Mouse (Mus musculus): ENCODE data around the gene Ighmbp2. TPM values are rescaled to one million over a fixed set of nuclear protein-coding genes. Genes with fewer than 3 reads are reported as not detected.
"Not testable (repeated sequence)": the region's sequence is repeated elsewhere in the genome, so short reads cannot be mapped to it uniquely, and the experiment has no call there.

The Ighmbp2 gene
- polyA plus RNA-seq, 1 experiment = 5.3 TPM

DNA sequence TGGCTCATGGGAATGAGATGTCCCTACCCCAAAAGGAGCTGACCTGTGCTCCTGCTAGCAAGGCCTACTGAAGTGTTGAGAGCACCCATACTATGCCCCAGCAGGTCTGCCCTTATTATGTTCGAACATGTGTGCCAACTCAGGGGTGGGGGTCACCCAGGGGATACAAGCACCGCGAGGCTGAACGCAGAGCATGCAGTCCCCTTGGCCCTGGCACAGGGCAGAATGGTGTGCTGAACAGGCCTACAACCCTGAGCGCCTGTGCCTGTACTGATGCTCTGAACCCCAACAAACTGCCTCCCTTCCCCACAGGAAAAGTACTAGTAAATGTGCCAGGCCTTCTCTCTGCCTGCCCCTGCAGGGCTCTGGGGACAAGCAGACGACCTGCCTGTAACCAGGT, 18.5 kb downstream of the Ighmbp2 start:
- Histone ChIP-seq H3ac (ENCODE audit: control insufficient read depth, insufficient read length, low read depth) (no peak overlapping the region), H3K79me2 (ENCODE audit: control insufficient read depth, insufficient read depth) (no peaks in the 10 kb centered on the region), H3K27me3 (ENCODE audit: control insufficient read depth, insufficient read depth, insufficient read length) (no peaks in the 10 kb centered on the region), H3K4me3 (ENCODE audit: insufficient read depth, poor library complexity, severe bottlenecking) (no peak overlapping the region), H3K79me3 (ENCODE audit: low read depth) (no peaks in the 10 kb centered on the region), H3K36me3 (ENCODE audit: control insufficient read depth, insufficient read depth) (peaks cover 34% of the 10 kb centered on the region)
- TF ChIP-seq FOSL1 (IDR thresholded peaks at IDR 0.05; ENCODE audit: insufficient read depth, low read length, poor library complexity, severe bottlenecking) (no peak), USF1 (IDR thresholded peaks at IDR 0.05; ENCODE audit: low read depth) (no peak), MAX (IDR thresholded peaks at IDR 0.05) (no peak), CTCF (IDR thresholded peaks at IDR 0.05; ENCODE audit: control insufficient read depth, insufficient read depth, insufficient read length) (no peak), MYOD1 (IDR thresholded peaks at IDR 0.05; ENCODE audit: control insufficient read depth, insufficient read length, low read depth) (no peak), CEBPB (IDR thresholded peaks at IDR 0.05; ENCODE audit: low read depth) (no peak), MYOG (IDR thresholded peaks at IDR 0.05; ENCODE audit: control insufficient read depth, extremely low read depth, insufficient read length) (no peak)

DNA sequence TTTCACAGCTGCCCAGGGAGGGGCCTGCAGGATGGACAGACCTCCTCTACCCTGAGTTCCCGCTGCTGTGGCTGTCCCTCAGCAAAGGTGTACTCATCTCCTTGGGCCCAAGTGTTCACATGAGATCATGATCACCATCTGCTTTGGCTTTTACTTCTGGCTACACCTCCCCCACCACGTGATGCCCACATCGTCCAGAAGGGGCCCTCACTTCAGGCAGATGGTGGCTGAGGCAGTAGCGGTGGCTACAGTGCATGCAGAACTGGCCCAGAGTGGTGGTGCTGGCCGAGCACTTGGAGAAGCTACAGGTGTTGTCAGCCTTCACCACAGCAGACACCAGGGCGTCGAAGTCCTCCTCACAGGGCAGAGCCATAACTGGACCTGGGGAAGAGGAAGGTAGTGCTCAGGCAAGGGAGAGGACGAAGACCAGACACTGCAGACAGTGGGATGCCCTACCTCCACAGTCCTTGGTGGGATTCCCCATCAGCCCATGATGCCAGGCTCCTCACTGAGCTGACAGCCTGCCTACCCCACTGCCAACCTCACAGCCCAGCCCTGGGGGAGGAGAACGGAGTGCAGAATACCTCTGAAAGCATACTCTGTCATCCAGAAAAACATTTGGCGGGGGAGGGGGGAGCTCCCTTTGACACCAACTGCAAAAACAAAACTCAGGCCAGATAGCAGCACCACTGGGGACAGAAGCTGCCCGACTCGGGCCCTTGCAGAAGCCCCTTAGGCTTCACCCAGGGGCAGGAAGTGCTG, 20.9 kb downstream of the Ighmbp2 start:
- no peaks in the 10 kb centered on the region for H3K79me2 ChIP-seq (ENCODE audit: control insufficient read depth, insufficient read depth)
- no peaks in the 10 kb centered on the region for H3K27me3 ChIP-seq (ENCODE audit: control insufficient read depth, insufficient read depth, insufficient read length)
- H3K79me3 ChIP-seq (ENCODE audit: low read depth) = no peaks in the 10 kb centered on the region
- H3K4me3 ChIP-seq (ENCODE audit: insufficient read depth, poor library complexity, severe bottlenecking) = no peak overlapping the region
- TF ChIP-seq MAX (IDR thresholded peaks at IDR 0.05) = no peak
- H3K36me3 ChIP-seq (ENCODE audit: control insufficient read depth, insufficient read depth) = peaks cover 26% of the 10 kb centered on the region
- H3ac ChIP-seq (ENCODE audit: control insufficient read depth, insufficient read length, low read depth) = no peak overlapping the region

DNA sequence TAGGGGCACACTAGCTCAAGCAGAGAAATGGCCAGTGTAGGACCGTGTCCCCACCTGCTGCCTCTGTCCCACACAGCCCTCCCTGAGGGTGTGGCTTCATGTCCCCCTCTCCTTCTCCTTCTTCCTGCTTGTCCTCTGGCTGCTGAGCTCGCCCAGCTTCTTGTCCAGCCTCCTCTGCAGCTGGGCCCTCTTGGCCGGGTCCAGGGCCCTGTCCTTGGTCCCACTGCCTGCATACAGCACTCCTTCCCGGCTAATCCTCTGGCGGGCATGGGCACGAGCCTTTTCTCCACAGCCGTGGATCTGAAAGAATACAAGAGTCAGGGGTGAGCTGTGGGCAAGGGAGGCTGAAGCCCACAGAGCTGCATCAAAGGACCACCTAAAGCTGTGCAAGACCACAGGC, 21.5 kb downstream of the Ighmbp2 start:
- no peaks in the 10 kb centered on the region for H3K79me2 ChIP-seq (ENCODE audit: control insufficient read depth, insufficient read depth)
- H3K4me3 ChIP-seq (ENCODE audit: insufficient read depth, poor library complexity, severe bottlenecking) = no peak overlapping the region
- no peaks in the 10 kb centered on the region for H3K27me3 ChIP-seq (ENCODE audit: control insufficient read depth, insufficient read depth, insufficient read length)
- TF ChIP-seq USF1 (IDR thresholded peaks at IDR 0.05; ENCODE audit: low read depth) (no peak), CTCF (IDR thresholded peaks at IDR 0.05; ENCODE audit: control insufficient read depth, insufficient read depth, insufficient read length) (no peak), FOSL1 (IDR thresholded peaks at IDR 0.05; ENCODE audit: insufficient read depth, low read length, poor library complexity, severe bottlenecking) (no peak), MAX (IDR thresholded peaks at IDR 0.05) (no peak), CEBPB (IDR thresholded peaks at IDR 0.05; ENCODE audit: low read depth) (no peak), MYOG (IDR thresholded peaks at IDR 0.05; ENCODE audit: control insufficient read depth, extremely low read depth, insufficient read length) (no peak), MYOD1 (IDR thresholded peaks at IDR 0.05; ENCODE audit: control insufficient read depth, insufficient read length, low read depth) (no peak)
- H3K36me3 ChIP-seq (ENCODE audit: control insufficient read depth, insufficient read depth) = peaks cover 26% of the 10 kb centered on the region
- H3ac ChIP-seq (ENCODE audit: control insufficient read depth, insufficient read length, low read depth) = no peak overlapping the region
- no peaks in the 10 kb centered on the region for H3K79me3 ChIP-seq (ENCODE audit: low read depth)

DNA sequence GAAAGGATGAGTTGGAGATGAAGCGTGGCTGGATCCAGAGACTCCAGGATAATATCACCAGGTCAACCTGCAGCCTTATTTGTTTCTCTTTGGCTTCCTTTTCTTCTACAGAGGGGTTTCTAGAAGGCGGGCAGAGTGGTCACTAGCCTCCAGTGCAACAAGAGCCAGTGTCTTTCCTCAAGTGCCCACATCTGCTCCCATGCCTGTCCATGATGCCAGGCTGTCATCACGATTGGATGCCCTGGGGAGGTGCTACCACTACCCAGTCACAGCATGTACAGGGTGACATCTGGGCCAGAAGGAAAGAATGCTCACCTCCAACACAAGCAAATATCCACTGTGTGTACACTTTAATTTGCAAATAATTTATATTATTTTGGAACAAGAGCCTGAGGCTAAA, 22.2 kb downstream of the Ighmbp2 start:
- no peak overlapping the region for H3K4me3 ChIP-seq (ENCODE audit: insufficient read depth, poor library complexity, severe bottlenecking)
- H3K36me3 ChIP-seq (ENCODE audit: control insufficient read depth, insufficient read depth) = peaks cover 26% of the 10 kb centered on the region
- no peaks in the 10 kb centered on the region for H3K79me2 ChIP-seq (ENCODE audit: control insufficient read depth, insufficient read depth)
- no peaks in the 10 kb centered on the region for H3K79me3 ChIP-seq (ENCODE audit: low read depth)
- H3ac ChIP-seq (ENCODE audit: control insufficient read depth, insufficient read length, low read depth) = no peak overlapping the region
- TF ChIP-seq MAX (IDR thresholded peaks at IDR 0.05) (no peak), MYOD1 (IDR thresholded peaks at IDR 0.05; ENCODE audit: control insufficient read depth, insufficient read length, low read depth) (no peak), FOSL1 (IDR thresholded peaks at IDR 0.05; ENCODE audit: insufficient read depth, low read length, poor library complexity, severe bottlenecking) (no peak), CEBPB (IDR thresholded peaks at IDR 0.05; ENCODE audit: low read depth) (no peak), MYOG (IDR thresholded peaks at IDR 0.05; ENCODE audit: control insufficient read depth, extremely low read depth, insufficient read length) (no peak), CTCF (IDR thresholded peaks at IDR 0.05; ENCODE audit: control insufficient read depth, insufficient read depth, insufficient read length) (no peak), USF1 (IDR thresholded peaks at IDR 0.05; ENCODE audit: low read depth) (no peak)
- H3K27me3 ChIP-seq (ENCODE audit: control insufficient read depth, insufficient read depth, insufficient read length) = no peaks in the 10 kb centered on the region

DNA sequence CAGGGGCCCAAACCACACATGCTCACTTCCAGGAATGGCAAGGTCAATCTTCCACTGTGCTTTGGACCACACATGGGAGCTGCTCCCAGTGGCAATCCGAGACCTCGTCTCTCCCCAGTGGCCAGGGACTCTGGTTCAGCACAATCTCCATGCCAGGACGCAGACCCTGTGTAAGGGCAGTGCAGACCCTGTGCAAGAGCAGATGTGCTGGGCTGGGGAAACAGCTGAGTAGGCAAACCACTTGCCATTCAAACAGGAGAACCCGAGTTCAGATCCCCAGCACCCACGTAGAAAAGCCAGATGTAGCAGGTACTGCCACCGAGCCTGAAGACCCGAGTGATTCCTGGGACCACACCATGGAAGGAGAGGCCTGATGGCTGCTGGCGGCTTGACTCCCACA, 22.8 kb downstream of the Ighmbp2 start:
- Histone ChIP-seq H3K36me3 (ENCODE audit: control insufficient read depth, insufficient read depth) (peaks cover 24% of the 10 kb centered on the region), H3K4me3 (ENCODE audit: insufficient read depth, poor library complexity, severe bottlenecking) (no peak overlapping the region), H3ac (ENCODE audit: control insufficient read depth, insufficient read length, low read depth) (no peak overlapping the region), H3K79me2 (ENCODE audit: control insufficient read depth, insufficient read depth) (no peaks in the 10 kb centered on the region), H3K79me3 (ENCODE audit: low read depth) (no peaks in the 10 kb centered on the region), H3K27me3 (ENCODE audit: control insufficient read depth, insufficient read depth, insufficient read length) (no peaks in the 10 kb centered on the region)
- no peak for TF ChIP-seq MYOG (IDR thresholded peaks at IDR 0.05; ENCODE audit: control insufficient read depth, extremely low read depth, insufficient read length)
- no peak for TF ChIP-seq MAX (IDR thresholded peaks at IDR 0.05)
- TF ChIP-seq MYOD1 (IDR thresholded peaks at IDR 0.05; ENCODE audit: control insufficient read depth, insufficient read length, low read depth) = no peak
- no peak for TF ChIP-seq USF1 (IDR thresholded peaks at IDR 0.05; ENCODE audit: low read depth)
- no peak for TF ChIP-seq CTCF (IDR thresholded peaks at IDR 0.05; ENCODE audit: control insufficient read depth, insufficient read depth, insufficient read length)
- no peak for TF ChIP-seq CEBPB (IDR thresholded peaks at IDR 0.05; ENCODE audit: low read depth)
- no peak for TF ChIP-seq FOSL1 (IDR thresholded peaks at IDR 0.05; ENCODE audit: insufficient read depth, low read length, poor library complexity, severe bottlenecking)

DNA sequence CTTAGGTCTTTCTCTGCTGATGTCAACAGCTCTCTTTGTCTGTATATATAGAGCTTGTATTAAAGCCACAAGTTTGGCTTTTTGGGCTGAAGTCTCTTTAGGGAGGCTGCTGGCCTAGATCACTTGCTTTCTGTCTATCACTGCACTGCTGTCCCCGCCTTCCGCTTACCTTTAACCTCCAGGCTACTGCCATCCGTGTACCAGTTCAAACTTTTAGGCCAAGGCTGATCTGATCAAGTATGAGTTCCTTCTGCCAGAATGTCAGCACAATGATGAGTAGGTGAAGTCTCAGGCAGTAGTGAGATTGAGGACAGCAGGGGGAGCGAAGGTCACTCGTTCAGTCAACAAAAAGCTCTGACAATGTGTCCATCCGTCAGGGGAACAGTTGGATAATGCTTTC, 57.6 kb downstream of the Ighmbp2 start:
- H3K27me3 ChIP-seq (ENCODE audit: control insufficient read depth, insufficient read depth, insufficient read length); H3K79me3 ChIP-seq (ENCODE audit: low read depth); H3K36me3 ChIP-seq (ENCODE audit: control insufficient read depth, insufficient read depth); H3K4me3 ChIP-seq (ENCODE audit: insufficient read depth, poor library complexity, severe bottlenecking); H3ac ChIP-seq (ENCODE audit: control insufficient read depth, insufficient read length, low read depth); H3K79me2 ChIP-seq (ENCODE audit: control insufficient read depth, insufficient read depth): not testable (repeated sequence)

DNA sequence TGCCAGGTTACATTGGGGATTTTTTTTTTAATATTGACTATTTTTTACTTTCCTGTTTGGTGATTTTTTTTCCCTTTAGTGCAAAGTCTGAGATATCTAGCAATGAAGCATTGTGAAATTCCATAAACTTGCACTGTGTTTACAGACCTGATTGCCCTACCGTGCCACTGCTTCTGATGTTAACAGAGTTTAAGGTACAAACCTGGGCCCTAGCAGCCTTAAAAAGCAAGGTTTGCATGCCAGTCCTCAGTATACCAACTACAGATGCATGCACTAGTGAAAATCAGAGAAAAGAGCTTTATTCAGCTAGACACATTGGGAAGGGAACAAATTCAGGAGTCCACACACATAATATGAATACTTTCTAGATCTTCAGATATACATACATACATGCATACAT, 67.9 kb downstream of the Ighmbp2 start:
- H3K79me3 ChIP-seq (ENCODE audit: low read depth); H3K79me2 ChIP-seq (ENCODE audit: control insufficient read depth, insufficient read depth); H3ac ChIP-seq (ENCODE audit: control insufficient read depth, insufficient read length, low read depth); H3K4me3 ChIP-seq (ENCODE audit: insufficient read depth, poor library complexity, severe bottlenecking); H3K27me3 ChIP-seq (ENCODE audit: control insufficient read depth, insufficient read depth, insufficient read length); H3K36me3 ChIP-seq (ENCODE audit: control insufficient read depth, insufficient read depth): not testable (repeated sequence)

Data from C2C12 (cell line).